Mouse (Mus musculus) lung, postnatal 14 days (tissue): ENCODE data around the gene Chrm1.
"Not testable (repeated sequence)": the region's sequence is repeated elsewhere in the genome, so short reads cannot be mapped to it uniquely, and the experiment has no call there.

Experiments
- DNase-seq: peaks from one replicate; pipeline ENCODE4 v3.0.0; 2021

Chrm1 gene

DNA sequence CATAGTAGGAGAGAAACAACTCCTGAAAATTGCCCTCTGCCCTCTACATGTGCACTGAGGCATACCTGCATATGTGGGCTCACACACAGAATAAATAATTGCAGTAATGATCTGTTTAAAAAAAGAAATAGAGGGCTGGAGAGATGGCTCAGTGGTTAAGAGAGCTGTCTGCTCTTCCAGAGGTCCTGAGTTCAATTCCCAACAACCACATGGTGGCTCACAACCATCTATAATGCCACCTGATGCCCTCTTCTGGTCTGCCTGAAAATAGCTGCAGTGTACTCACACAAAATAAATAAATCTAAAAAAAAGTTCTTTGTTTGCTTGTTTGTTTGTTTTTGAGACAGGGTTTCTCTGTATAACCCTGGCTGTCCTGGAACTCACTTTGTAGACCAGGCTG lies 55.4 kb downstream of the Chrm1 start:
- not testable (repeated sequence) for DNase-seq

DNA sequence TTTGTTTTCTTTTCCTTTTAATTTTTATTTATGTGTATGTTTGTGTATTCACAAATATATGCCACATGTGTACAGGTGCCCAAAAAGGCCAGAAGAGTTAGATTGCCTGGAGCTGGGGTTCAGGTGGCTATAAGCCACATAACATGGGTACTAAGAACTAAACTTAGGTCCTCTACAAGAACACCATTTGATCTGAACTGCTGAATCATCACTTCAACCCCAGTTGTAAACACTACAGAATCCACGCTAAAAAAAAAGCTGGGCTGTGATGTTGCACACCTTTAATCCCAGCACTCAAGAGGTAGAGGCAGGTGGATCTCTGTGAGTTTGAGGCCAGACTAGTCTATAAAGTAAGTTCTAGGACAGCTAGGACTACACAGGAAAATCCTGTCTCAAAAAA lies 57.8 kb downstream of the Chrm1 start:
- no peak for DNase-seq

DNA sequence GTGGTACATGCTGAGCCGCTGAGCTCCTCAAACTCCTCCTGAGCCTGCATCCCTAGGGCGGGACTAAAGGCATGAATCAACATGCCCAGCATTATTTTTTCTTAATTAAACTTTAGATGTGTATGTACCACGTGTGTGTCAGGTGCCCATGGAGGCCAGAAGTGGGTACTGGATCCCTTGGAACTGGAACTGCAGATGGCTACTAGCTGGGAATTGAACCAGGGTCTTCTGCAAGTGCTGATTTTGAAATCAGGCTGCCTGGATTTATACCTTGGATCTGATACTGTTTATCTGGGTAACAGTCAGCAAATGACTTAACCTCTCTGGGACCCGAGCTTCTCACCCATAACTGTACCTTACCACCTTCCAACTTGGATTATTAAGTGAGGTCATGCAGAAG lies 58.4 kb downstream of the Chrm1 start:
- DNase-seq: no peak

- DNase-seq: no peak
Measured at GRCm38 (mm10) chr19:8722559-8722906, 58.9 kb downstream of the Chrm1 start.

GRCm38 (mm10) chr19:8722907-8723573 lies 59.5 kb downstream of the Chrm1 start, which contains the start of gene Slc3a2:
Gene Slc3a2, minus strand, starts transcription at chr19:8723369.
- peak; percentile 94 for DNase-seq

GRCm38 (mm10) chr19:8723574-8724346 lies 60.2 kb downstream of the Chrm1 start:
- no peak for DNase-seq

DNA sequence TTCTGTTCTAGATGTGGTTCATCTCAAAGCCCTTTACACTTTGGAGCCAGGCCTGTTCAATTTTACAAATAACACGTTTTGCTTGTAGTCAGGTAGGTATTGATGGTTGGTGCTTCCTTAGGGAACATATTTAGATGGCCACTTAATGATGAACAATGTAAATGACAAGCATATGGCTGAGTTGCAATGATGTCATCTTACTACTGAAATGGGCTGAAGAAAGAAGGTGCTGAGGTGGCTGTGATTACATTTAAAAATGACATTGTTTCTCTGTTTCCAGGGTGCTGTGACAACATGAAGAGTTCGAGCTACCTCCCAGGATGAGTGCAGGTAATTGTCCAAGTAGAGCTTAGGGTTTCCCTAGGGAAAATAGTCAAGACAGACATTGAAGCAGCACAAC lies 60.8 kb downstream of the Chrm1 start:
- no peak for DNase-seq

GRCm38 (mm10) chr19:8725081-8725613 lies 61.6 kb downstream of the Chrm1 start:
- no peak for DNase-seq

- no peak for DNase-seq
Measured at GRCm38 (mm10) chr19:8726609-8727390, 63.2 kb downstream of the Chrm1 start.

DNA sequence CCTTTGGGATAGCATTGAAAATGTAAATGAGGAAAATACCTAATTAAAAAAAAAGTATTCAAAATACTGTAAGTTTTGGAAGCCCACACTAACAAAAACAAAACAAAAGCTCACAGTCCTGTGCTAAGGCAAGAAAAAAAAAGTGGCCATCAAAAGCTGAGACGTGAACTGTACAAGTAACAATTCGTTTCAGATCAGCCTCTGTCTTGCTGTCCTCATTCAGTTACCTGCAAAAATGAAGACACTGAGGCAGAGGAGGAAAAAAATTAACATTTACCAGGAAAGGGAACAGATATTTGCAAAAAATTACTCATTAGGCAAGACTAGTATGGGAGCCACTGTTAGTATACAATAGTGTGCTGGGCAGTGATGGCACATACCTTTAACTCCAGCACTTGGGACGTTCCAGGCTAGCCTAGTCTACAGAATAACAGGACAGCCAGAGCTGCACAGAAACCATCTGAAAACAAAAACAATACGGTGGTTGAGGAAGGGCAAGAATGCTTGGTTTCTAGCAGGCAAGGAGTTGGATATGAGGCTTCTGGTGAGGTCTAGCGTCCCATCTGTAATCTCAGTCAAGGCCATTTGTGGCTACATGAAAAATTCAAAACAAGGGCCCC lies 64.0 kb downstream of the Chrm1 start:
- no peak for DNase-seq

DNA sequence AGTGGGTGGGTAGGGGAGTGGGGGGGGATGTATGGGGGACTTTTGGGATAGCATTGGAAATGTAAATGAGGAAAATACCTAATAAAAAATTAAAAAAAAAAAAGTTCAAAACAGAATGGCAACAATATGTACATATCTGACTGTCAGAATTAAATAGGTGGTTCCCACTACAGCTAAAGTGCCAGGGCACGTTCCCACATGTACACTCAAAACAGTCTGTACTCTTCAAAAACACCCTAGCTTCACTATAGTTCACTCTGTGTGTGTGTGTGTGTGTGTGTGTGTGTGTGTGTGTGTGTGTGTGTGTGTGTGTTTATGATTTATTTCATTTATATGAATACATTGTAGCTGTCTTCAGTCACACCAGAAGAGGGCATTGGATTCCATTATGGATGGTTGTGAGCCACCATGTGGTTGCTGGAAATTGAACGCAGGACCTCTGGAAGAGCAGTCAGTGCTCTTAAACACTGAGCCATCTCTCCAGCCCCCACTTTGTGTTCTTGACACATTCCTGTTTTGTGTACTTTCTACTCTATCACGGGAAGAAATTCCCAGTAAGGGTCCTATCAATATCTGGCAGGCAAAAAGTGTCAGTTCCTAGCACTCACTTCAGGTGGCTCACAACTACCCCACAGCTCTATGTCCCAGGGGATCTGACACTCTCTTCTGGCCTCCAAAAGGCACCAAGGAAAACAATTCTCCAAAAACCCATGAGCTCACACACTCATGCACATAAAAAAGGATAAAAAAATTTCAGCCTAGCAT lies 64.9 kb downstream of the Chrm1 start:
- DNase-seq: not testable (repeated sequence)
